Mouse (Mus musculus) liver, postnatal 0 days (tissue): ENCODE results near the gene Kbtbd2.

Experiments used
- CTCF ChIP-seq: sonication (generic); IDR thresholded peaks from 2 replicates; pipeline ENCODE4 v1.5.1; 2016; ENCODE audit warnings: antibody characterized with exemption, low read depth
- EP300 ChIP-seq: IDR thresholded peaks from 2 replicates; pipeline ENCODE4 v1.6.1; 2016; ENCODE audit warnings: antibody characterized with exemption, low read depth, mild to moderate bottlenecking

GRCm38 (mm10) chr6:56837166-56837565, 39.6 kb upstream of the Kbtbd2 start:
- TF ChIP-seq CTCF (no peak), EP300 (no peak)
